Mouse (Mus musculus): ENCODE measurements around the gene Slc13a5. TPM values are rescaled to one million over a fixed set of nuclear protein-coding genes. Genes with fewer than 3 reads are reported as not detected.

Slc13a5 gene
- total RNA-seq, 1 experiment = 8.1 TPM

GRCm38 (mm10) chr11:72273341-72273740 lies 6.3 kb upstream of the Slc13a5 start:
- Histone ChIP-seq H3K27ac (ENCODE audit: insufficient read depth, low read depth, low read length, poor library complexity, severe bottlenecking) (no peak overlapping the region), H3K4me3 (ENCODE audit: insufficient read depth in 1 of 2, low read depth in 1 of 2, low read length in 2 of 2, poor library complexity in 1 of 2, severe bottlenecking in 1 of 2) (no peak overlapping the region), H3K9me3 (ENCODE audit: control insufficient read depth, insufficient read depth, low read depth, low read length) (no peaks in the 10 kb centered on the region), H3K4me1 (ENCODE audit: control insufficient read depth in 2 of 2, insufficient read depth in 2 of 2, low read length in 2 of 2, poor library complexity in 1 of 2) (no peaks in the 10 kb centered on the region), H3K36me3 (ENCODE audit: control insufficient read depth, insufficient read depth, low read length, poor library complexity, severe bottlenecking) (no peaks in the 10 kb centered on the region), H3K9ac (ENCODE audit: insufficient read depth, low read depth, low read length, poor library complexity, severe bottlenecking) (no peak overlapping the region)
- no peak for TF ChIP-seq CHD2 (IDR thresholded peaks at IDR 0.05; ENCODE audit: low read depth, low read length)
- TF ChIP-seq ZC3H11A (IDR thresholded peaks at IDR 0.05; ENCODE audit: borderline replicate concordance, low read depth, low read length) = no peak
- no peak for TF ChIP-seq ZNF384 (IDR thresholded peaks at IDR 0.05; ENCODE audit: low read depth, low read length)
- no peak for TF ChIP-seq HCFC1 (IDR thresholded peaks at IDR 0.05; ENCODE audit: borderline replicate concordance, insufficient read depth, low read length)
- no peak for TF ChIP-seq MAFK (IDR thresholded peaks at IDR 0.05; ENCODE audit: insufficient read depth, low read depth, low read length)
- in situ Hi-C loops (cut with MboI; ENCODE audit: low sequenced_read_pairs in 2 of 2, unreplicated experiment in 2 of 2) = no loop called here
- DNase-seq (ENCODE audit: low read depth, low spot score) = no peak

- DNase-seq (ENCODE audit: low read depth, low spot score) = no peak
- H3K36me3 ChIP-seq (ENCODE audit: control insufficient read depth, insufficient read depth, low read length, poor library complexity, severe bottlenecking) = no peaks in the 10 kb centered on the region
- H3K9me3 ChIP-seq (ENCODE audit: control insufficient read depth, insufficient read depth, low read depth, low read length) = no peaks in the 10 kb centered on the region
- in situ Hi-C loops (cut with MboI; ENCODE audit: low sequenced_read_pairs in 2 of 2, unreplicated experiment in 2 of 2) = no loop called here
- H3K4me3 ChIP-seq (ENCODE audit: insufficient read depth in 1 of 2, low read depth in 1 of 2, low read length in 2 of 2, poor library complexity in 1 of 2, severe bottlenecking in 1 of 2) = no peak overlapping the region
- no peak overlapping the region for H3K9ac ChIP-seq (ENCODE audit: insufficient read depth, low read depth, low read length, poor library complexity, severe bottlenecking)
- H3K27ac ChIP-seq (ENCODE audit: insufficient read depth, low read depth, low read length, poor library complexity, severe bottlenecking) = no peak overlapping the region
- no peaks in the 10 kb centered on the region for H3K4me1 ChIP-seq (ENCODE audit: control insufficient read depth in 2 of 2, insufficient read depth in 2 of 2, low read length in 2 of 2, poor library complexity in 1 of 2)
- no peak for TF ChIP-seq HCFC1 (IDR thresholded peaks at IDR 0.05; ENCODE audit: borderline replicate concordance, insufficient read depth, low read length)
- TF ChIP-seq ZC3H11A (IDR thresholded peaks at IDR 0.05; ENCODE audit: borderline replicate concordance, low read depth, low read length) = no peak
- no peak for TF ChIP-seq ZNF384 (IDR thresholded peaks at IDR 0.05; ENCODE audit: low read depth, low read length)
- TF ChIP-seq MAFK (IDR thresholded peaks at IDR 0.05; ENCODE audit: insufficient read depth, low read depth, low read length) = no peak
- TF ChIP-seq CHD2 (IDR thresholded peaks at IDR 0.05; ENCODE audit: low read depth, low read length) = no peak
Observed at GRCm38 (mm10) chr11:72271761-72272160, 4.7 kb upstream of the Slc13a5 start.

- H3K9ac ChIP-seq (ENCODE audit: insufficient read depth, low read depth, low read length, poor library complexity, severe bottlenecking) = peak overlapping the region; percentile 47
- no peak for DNase-seq (ENCODE audit: low read depth, low spot score)
- H3K4me1 ChIP-seq (ENCODE audit: control insufficient read depth in 2 of 2, insufficient read depth in 2 of 2, low read length in 2 of 2, poor library complexity in 1 of 2) = no peaks in the 10 kb centered on the region; a peak in 1 of 4 replicates
- in situ Hi-C loops (cut with MboI; ENCODE audit: low sequenced_read_pairs in 2 of 2, unreplicated experiment in 2 of 2) = no loop called here
- no peak overlapping the region for H3K27ac ChIP-seq (ENCODE audit: insufficient read depth, low read depth, low read length, poor library complexity, severe bottlenecking)
- no peaks in the 10 kb centered on the region for H3K36me3 ChIP-seq (ENCODE audit: control insufficient read depth, insufficient read depth, low read length, poor library complexity, severe bottlenecking)
- H3K9me3 ChIP-seq (ENCODE audit: control insufficient read depth, insufficient read depth, low read depth, low read length) = no peaks in the 10 kb centered on the region
- peak overlapping the region; percentile 61 to 78 for H3K4me3 ChIP-seq (ENCODE audit: insufficient read depth in 1 of 2, low read depth in 1 of 2, low read length in 2 of 2, poor library complexity in 1 of 2, severe bottlenecking in 1 of 2)
- TF ChIP-seq CHD2 (IDR thresholded peaks at IDR 0.05; ENCODE audit: low read depth, low read length) = no peak
- TF ChIP-seq ZC3H11A (IDR thresholded peaks at IDR 0.05; ENCODE audit: borderline replicate concordance, low read depth, low read length) = no peak
- no peak for TF ChIP-seq MAFK (IDR thresholded peaks at IDR 0.05; ENCODE audit: insufficient read depth, low read depth, low read length)
- TF ChIP-seq ZNF384 (IDR thresholded peaks at IDR 0.05; ENCODE audit: low read depth, low read length) = no peak
- no peak for TF ChIP-seq HCFC1 (IDR thresholded peaks at IDR 0.05; ENCODE audit: borderline replicate concordance, insufficient read depth, low read length)
Observed at GRCm38 (mm10) chr11:72266207-72266959, 639 bp downstream of the Slc13a5 start.

- Histone ChIP-seq H3K4me1 (ENCODE audit: control insufficient read depth in 2 of 2, insufficient read depth in 2 of 2, low read length in 2 of 2, poor library complexity in 1 of 2) (no peaks in the 10 kb centered on the region; a peak in 1 of 4 replicates), H3K36me3 (ENCODE audit: control insufficient read depth, insufficient read depth, low read length, poor library complexity, severe bottlenecking) (no peaks in the 10 kb centered on the region), H3K9me3 (ENCODE audit: control insufficient read depth, insufficient read depth, low read depth, low read length) (no peaks in the 10 kb centered on the region), H3K4me3 (ENCODE audit: insufficient read depth in 1 of 2, low read depth in 1 of 2, low read length in 2 of 2, poor library complexity in 1 of 2, severe bottlenecking in 1 of 2) (peak overlapping the region; percentile 25 to 45), H3K27ac (ENCODE audit: insufficient read depth, low read depth, low read length, poor library complexity, severe bottlenecking) (no peak overlapping the region), H3K9ac (ENCODE audit: insufficient read depth, low read depth, low read length, poor library complexity, severe bottlenecking) (no peak overlapping the region; the same call in 1 of the 2 replicates)
- DNase-seq (ENCODE audit: low read depth, low spot score) = no peak
- no peak for TF ChIP-seq ZC3H11A (IDR thresholded peaks at IDR 0.05; ENCODE audit: borderline replicate concordance, low read depth, low read length)
- TF ChIP-seq ZNF384 (IDR thresholded peaks at IDR 0.05; ENCODE audit: low read depth, low read length) = no peak
- TF ChIP-seq HCFC1 (IDR thresholded peaks at IDR 0.05; ENCODE audit: borderline replicate concordance, insufficient read depth, low read length) = no peak
- TF ChIP-seq CHD2 (IDR thresholded peaks at IDR 0.05; ENCODE audit: low read depth, low read length) = no peak
- TF ChIP-seq MAFK (IDR thresholded peaks at IDR 0.05; ENCODE audit: insufficient read depth, low read depth, low read length) = no peak
- in situ Hi-C loops (cut with MboI; ENCODE audit: low sequenced_read_pairs in 2 of 2, unreplicated experiment in 2 of 2) = no loop called here
Observed at GRCm38 (mm10) chr11:72265483-72265882, 1.5 kb downstream of the Slc13a5 start.

Data from ES-E14 (cell line).